Mouse (Mus musculus) liver, adult 2 months (tissue): ENCODE results near the gene Cbarp.

Experiments used
- CTCF ChIP-seq: fragments of 200-500 bp; IDR thresholded peaks from 2 replicates; pipeline ENCODE4 v1.5.1; 2011; ENCODE audit warnings: low read depth, low read length, control low read depth
- POLR2A ChIP-seq: fragments of 200-500 bp; IDR thresholded peaks from 2 replicates; pipeline ENCODE4 v1.6.1; 2011; ENCODE audit warnings: low read length, control low read depth; ENCODE audit not compliant: insufficient read depth; ENCODE audit errors: extremely low read depth

DNA sequence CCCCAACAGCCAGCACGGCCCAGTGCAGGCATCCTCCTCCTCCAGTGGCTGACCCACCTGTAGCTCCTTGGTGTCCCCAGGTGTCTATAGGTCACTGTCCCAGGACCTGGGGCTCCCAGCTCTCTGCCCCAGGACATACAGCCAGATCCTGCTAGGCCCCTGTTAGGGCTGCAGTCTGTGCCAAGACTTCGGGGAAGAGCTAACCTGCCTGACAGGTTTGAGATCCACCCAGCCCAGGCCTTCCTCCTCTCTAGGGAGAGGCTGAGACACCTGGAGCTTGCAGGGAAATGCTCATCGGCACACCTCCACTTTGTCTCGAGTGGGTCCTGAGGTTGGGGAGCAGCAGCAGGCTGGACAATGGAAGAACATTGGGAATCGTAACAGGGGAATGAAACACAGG is 34.7 kb downstream of the Cbarp start:
- TF ChIP-seq POLR2A (no peak), CTCF (no peak)
